Mouse (Mus musculus): ENCODE data around the gene Trmt2b.

GRCm38 (mm10) chrX:134307534-134308274, 30.9 kb upstream of the Trmt2b start, which contains the start of gene Cenpi:
- TF ChIP-seq CTCF (IDR thresholded peaks at IDR 0.05) (peak; percentile 46), POLR2A (IDR thresholded peaks at IDR 0.05; ENCODE audit: insufficient read depth, low read depth, low read length) (peak; percentile 88), EP300 (IDR thresholded peaks at IDR 0.05; ENCODE audit: insufficient read depth, low read depth, low read length) (no peak)

All from heart, adult 2 months (tissue).